Mouse (Mus musculus) stomach, postnatal 0 days (tissue): ENCODE data around the gene Grasp. TPM values are rescaled to one million over a fixed set of nuclear protein-coding genes. Genes with fewer than 3 reads are reported as not detected.

Experiments
- ATAC-seq: fragments of 200-750 bp; cut with Nextera tagmentation; 2 replicates; pipeline ENCODE4 v1.8.0; 2017; ENCODE audit not compliant: low FRiP score, low TSS enrichment
- DNase-seq: peaks from one replicate; pipeline ENCODE4 v3.0.0-alpha.2; 2016; ENCODE audit warnings: low spot score
- H3K27ac ChIP-seq: fragments of 300-500 bp; sonication (generic); replicated peaks from 2 replicates; pipeline ENCODE4 v1.5.1; 2014; ENCODE audit warnings: mild to moderate bottlenecking, control low read depth
- H3K27me3 ChIP-seq: fragments of 300-500 bp; sonication (generic); 2 replicates; pipeline ENCODE4 v1.6.1; 2014; ENCODE audit warnings: low read length; ENCODE audit not compliant: control insufficient read depth, insufficient read depth
- H3K36me3 ChIP-seq: fragments of 300-500 bp; sonication (generic); 2 replicates; pipeline ENCODE4 v1.6.1; 2014; ENCODE audit warnings: low read length, mixed read lengths; ENCODE audit not compliant: control insufficient read depth, insufficient read depth
- H3K4me1 ChIP-seq: fragments of 300-500 bp; sonication (generic); replicated peaks from 2 replicates; pipeline ENCODE4 v1.6.1; 2014; ENCODE audit warnings: antibody characterized with exemption; ENCODE audit not compliant: control insufficient read depth, insufficient read depth
- H3K4me2 ChIP-seq: fragments of 300-500 bp; sonication (generic); replicated peaks from 2 replicates; pipeline ENCODE4 v1.6.1; 2014; ENCODE audit warnings: low read depth, mild to moderate bottlenecking, control low read depth, moderate library complexity
- H3K4me3 ChIP-seq: fragments of 300-500 bp; sonication (generic); 2 replicates; pipeline ENCODE4 v1.5.1; 2014; ENCODE audit warnings: low read depth, low read length, control low read depth
- H3K9ac ChIP-seq: fragments of 300-500 bp; sonication (generic); 2 replicates; pipeline ENCODE4 v1.6.1; 2014; ENCODE audit warnings: mild to moderate bottlenecking, low read length, control low read depth, mixed read lengths
- H3K9me3 ChIP-seq: fragments of 300-500 bp; sonication (generic); 2 replicates; pipeline ENCODE4 v1.6.1; 2016; ENCODE audit warnings: low read length; ENCODE audit not compliant: control insufficient read depth
- CTCF ChIP-seq: IDR thresholded peaks from 2 replicates; pipeline ENCODE4 v1.5.1; 2016; ENCODE audit warnings: antibody characterized with exemption, low read depth, mild to moderate bottlenecking, moderate library complexity
- EP300 ChIP-seq: optimal IDR thresholded peaks from 2 replicates; pipeline ENCODE3; 2016; ENCODE audit warnings: antibody characterized with exemption
- WGBS: fragments of 180-500 bp; shearing (Covaris S2); extraction: QIAGEN DNeasy Blood & Tissue Kit; methylation state at CpG from one replicate; pipeline ENCODE4 v1.1.7; 2014; 5-methylcytosine and 5-hydroxymethylcytosine counted together
- polyA plus RNA-seq: library from polyadenylated mRNA; unstranded; fragments of >200 nt; fragmentation: Nextera tagmentation; extraction: Ambion mirVana; gene quantifications from 2 replicates; pipeline ENCODE4 v1.2.1, GENCODE M21; 2015

The Grasp gene
- polyA plus RNA-seq, 1 experiment from 2014 or later = 2.0 TPM

DNA sequence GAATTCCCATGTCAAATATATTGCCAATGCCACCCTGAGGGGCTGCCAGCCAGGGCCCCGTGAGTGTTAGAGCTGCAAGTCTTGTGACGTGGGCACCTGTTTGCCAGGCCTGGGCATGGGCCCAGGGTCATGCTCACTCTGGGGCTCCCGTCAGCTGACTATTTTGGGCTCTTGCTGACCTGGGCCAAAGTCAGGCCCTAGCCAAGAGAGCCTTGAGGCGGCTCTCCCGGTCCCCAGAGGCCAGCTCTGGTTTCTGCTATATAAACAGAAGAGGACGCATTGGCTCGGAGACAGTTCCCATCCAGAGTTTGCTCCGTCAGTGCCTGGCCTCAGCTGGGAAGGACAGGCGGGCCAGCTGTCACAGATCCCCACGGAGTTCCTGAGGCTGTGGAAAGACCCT, 36.4 kb downstream of the Grasp start:
- H3K27me3 ChIP-seq = no peaks in the 10 kb centered on the region
- H3K36me3 ChIP-seq = no peaks in the 10 kb centered on the region
- peaks cover 9% of the 10 kb centered on the region; the same call in 1 of the 2 replicates for H3K4me1 ChIP-seq
- DNase-seq (no peak), ATAC-seq (0 out of 2 replicates have a peak, but pooled peaks have one; percentile 31)
- H3K4me2 ChIP-seq = no peak overlapping the region
- TF ChIP-seq EP300 (no peak), CTCF (no peak; the same call in 1 of the 2 replicates)
- no peaks in the 10 kb centered on the region for H3K9me3 ChIP-seq
- H3K4me3 ChIP-seq = no peak overlapping the region
- H3K9ac ChIP-seq = no peak overlapping the region; the same call in 1 of the 2 replicates
- H3K27ac ChIP-seq = peak overlapping the region; percentile 49; the same call in 1 of the 2 replicates
- WGBS = 23% methylated on average over 10 of the region's 10 CpGs

- Histone ChIP-seq H3K4me1 (peaks cover 13% of the 10 kb centered on the region; the same call in 1 of the 2 replicates), H3K4me3 (peak overlapping the region; percentile 10; the same call in 1 of the 2 replicates), H3K9ac (0 out of 2 replicates have a peak overlapping the region, but pooled peaks have one; percentile 38), H3K27ac (peak overlapping the region; percentile 84), H3K4me2 (peak overlapping the region; percentile 31), H3K9me3 (no peaks in the 10 kb centered on the region), H3K36me3 (no peaks in the 10 kb centered on the region), H3K27me3 (no peaks in the 10 kb centered on the region)
- 18% methylated on average over 13 of the region's 13 CpGs for WGBS
- DNase-seq (no peak), ATAC-seq (no peak)
- TF ChIP-seq EP300 = no peak
- TF ChIP-seq CTCF = no peak
These were observed 37.1 kb downstream of the Grasp start for GRCm38 (mm10) chr15:101260874-101261622.

DNA sequence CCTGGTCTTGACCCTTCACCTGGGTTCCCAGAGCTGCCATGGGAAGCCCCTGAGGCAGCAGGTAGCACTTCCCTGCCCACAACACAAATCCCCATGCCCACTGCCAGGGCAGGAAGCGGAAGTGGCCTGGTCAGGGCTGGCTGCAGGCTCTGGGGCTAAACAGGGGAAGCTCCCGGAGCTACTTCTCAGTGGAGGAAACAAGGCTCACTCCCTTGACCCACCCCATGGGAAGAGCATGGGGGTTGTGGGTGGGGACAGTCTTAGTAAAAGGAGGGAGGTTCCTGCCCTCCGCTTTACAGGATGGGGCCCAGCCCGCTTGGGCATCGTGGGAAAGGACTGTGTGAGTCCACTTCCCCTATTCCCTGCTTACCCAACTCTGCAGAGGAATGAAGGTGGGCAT, 38.5 kb downstream of the Grasp start:
- Histone ChIP-seq H3K4me2 (no peak overlapping the region), H3K27ac (no peak overlapping the region), H3K27me3 (no peaks in the 10 kb centered on the region), H3K9ac (no peak overlapping the region), H3K36me3 (no peaks in the 10 kb centered on the region), H3K4me1 (peaks cover 16% of the 10 kb centered on the region; the same call in 1 of the 2 replicates), H3K4me3 (no peak overlapping the region), H3K9me3 (no peaks in the 10 kb centered on the region)
- ATAC-seq (no peak), DNase-seq (no peak)
- WGBS = 65% methylated on average over 5 of the region's 5 CpGs
- TF ChIP-seq CTCF (no peak), EP300 (no peak)

GRCm38 (mm10) chr15:101266132-101266963, 42.4 kb downstream of the Grasp start:
- under 1% methylated on average over 49 of the region's 57 CpGs for WGBS
- DNase-seq (peak; percentile 97), ATAC-seq (peak; percentile 91)
- Histone ChIP-seq H3K27ac (peak overlapping the region; percentile 74), H3K27me3 (no peaks in the 10 kb centered on the region), H3K4me2 (peak overlapping the region; percentile 93), H3K36me3 (peaks cover 4% of the 10 kb centered on the region; the same call in 1 of the 2 replicates), H3K9ac (peak overlapping the region; percentile 60), H3K4me3 (peak overlapping the region; percentile 61), H3K4me1 (peaks cover 12% of the 10 kb centered on the region; the same call in 1 of the 2 replicates), H3K9me3 (no peaks in the 10 kb centered on the region)
- TF ChIP-seq EP300 = peak; percentile 57
- peak; percentile 51 for TF ChIP-seq CTCF

GRCm38 (mm10) chr15:101267053-101268032, 43.4 kb downstream of the Grasp start:
- 4% methylated on average over 25 of the region's 25 CpGs for WGBS
- peaks cover 9% of the 10 kb centered on the region; the same call in 1 of the 2 replicates for H3K4me1 ChIP-seq
- H3K36me3 ChIP-seq = peaks cover 11% of the 10 kb centered on the region; the same call in 1 of the 2 replicates
- H3K9ac ChIP-seq = peak overlapping the region; percentile 60
- DNase-seq = peak; percentile 57
- peak overlapping the region; percentile 61 for H3K4me3 ChIP-seq
- TF ChIP-seq CTCF = no peak
- TF ChIP-seq EP300 = no peak
- no peaks in the 10 kb centered on the region for H3K9me3 ChIP-seq
- H3K27ac ChIP-seq = peak overlapping the region; percentile 41
- peak overlapping the region; percentile 93 for H3K4me2 ChIP-seq
- no peaks in the 10 kb centered on the region for H3K27me3 ChIP-seq
- peak; percentile 8; the same call in 1 of the 2 replicates for ATAC-seq
